Mouse (Mus musculus) bone marrow macrophage, adult 2 months (primary cell): Measurements from ENCODE around the gene Trpc4ap. TPM values are rescaled to one million over a fixed set of nuclear protein-coding genes. Genes with fewer than 3 reads are reported as not detected.

Source experiments
- H3K27ac ChIP-seq: 2 replicates; pipeline ENCODE4 v1.5.1; 2012; ENCODE audit warnings: low read depth, low read length; ENCODE audit not compliant: insufficient read depth
- H3K4me1 ChIP-seq: 2 replicates; pipeline ENCODE4 v1.6.1; 2012; ENCODE audit warnings: low read length; ENCODE audit not compliant: control insufficient read depth, insufficient read depth
- H3K4me3 ChIP-seq: 2 replicates; pipeline ENCODE4 v1.5.1; 2012; ENCODE audit warnings: mild to moderate bottlenecking, low read length, moderate library complexity; ENCODE audit not compliant: insufficient read depth
- CTCF ChIP-seq: IDR thresholded peaks from 2 replicates; pipeline ENCODE4 v1.5.1; 2012; ENCODE audit warnings: low read depth, mild to moderate bottlenecking, low read length, moderate library complexity
- POLR2A ChIP-seq: IDR thresholded peaks from 2 replicates; pipeline ENCODE4 v1.6.1; 2012; ENCODE audit warnings: mild to moderate bottlenecking, low read depth, low read length, borderline replicate concordance
- polyA plus RNA-seq: library from polyadenylated mRNA; stranded (reverse); fragments of >200 nt; gene quantifications from 2 replicates; pipeline ENCODE4 v1.2.4, GENCODE M21; 2012; ENCODE audit not compliant: missing spikeins, insufficient read depth, insufficient read length

The Trpc4ap gene
- polyA plus RNA-seq, 1 experiment, result 108 TPM

GRCm38 (mm10) chr2:155632138-155632936 is 59.8 kb downstream of the Trpc4ap start:
- Histone ChIP-seq H3K27ac (no peak overlapping the region), H3K4me1 (peaks cover 9% of the 10 kb centered on the region), H3K4me3 (no peak overlapping the region)
- TF ChIP-seq POLR2A (no peak), CTCF (no peak)

GRCm38 (mm10) chr2:155630590-155631416 is 61.4 kb downstream of the Trpc4ap start:
- TF ChIP-seq CTCF (no peak), POLR2A (no peak)
- Histone ChIP-seq H3K27ac (no peak overlapping the region), H3K4me1 (peaks cover 2% of the 10 kb centered on the region; the same call in 1 of the 2 replicates), H3K4me3 (no peak overlapping the region)

GRCm38 (mm10) chr2:155630153-155630552 is 62.0 kb downstream of the Trpc4ap start:
- Histone ChIP-seq H3K4me3 (no peak overlapping the region), H3K4me1 (peaks cover 2% of the 10 kb centered on the region; the same call in 1 of the 2 replicates), H3K27ac (no peak overlapping the region)
- TF ChIP-seq POLR2A (no peak), CTCF (no peak)

- TF ChIP-seq CTCF (no peak), POLR2A (no peak)
- no peak overlapping the region for H3K27ac ChIP-seq
- peak overlapping the region; percentile 48 for H3K4me3 ChIP-seq
- peaks cover 2% of the 10 kb centered on the region; the same call in 1 of the 2 replicates for H3K4me1 ChIP-seq
Measured at GRCm38 (mm10) chr2:155629231-155629661, 62.9 kb downstream of the Trpc4ap start.

- H3K4me1 ChIP-seq, result peaks cover 2% of the 10 kb centered on the region; the same call in 1 of the 2 replicates
- no peak overlapping the region for H3K4me3 ChIP-seq
- no peak overlapping the region for H3K27ac ChIP-seq
- TF ChIP-seq CTCF, result no peak
- TF ChIP-seq POLR2A, result no peak
Measured at GRCm38 (mm10) chr2:155628519-155628918, 63.7 kb downstream of the Trpc4ap start.

GRCm38 (mm10) chr2:155628112-155628511 is 64.1 kb downstream of the Trpc4ap start:
- TF ChIP-seq CTCF (no peak), POLR2A (no peak)
- H3K4me3 ChIP-seq, result no peak overlapping the region
- H3K4me1 ChIP-seq, result peaks cover 2% of the 10 kb centered on the region; the same call in 1 of the 2 replicates
- H3K27ac ChIP-seq, result no peak overlapping the region

- Histone ChIP-seq H3K4me3 (no peak overlapping the region), H3K27ac (no peak overlapping the region), H3K4me1 (peaks cover 2% of the 10 kb centered on the region; the same call in 1 of the 2 replicates)
- TF ChIP-seq CTCF, result peak; percentile 98
- TF ChIP-seq POLR2A, result no peak
Measured at GRCm38 (mm10) chr2:155627030-155627738, 65.0 kb downstream of the Trpc4ap start.

GRCm38 (mm10) chr2:155626277-155626676 is 65.9 kb downstream of the Trpc4ap start:
- no peak overlapping the region for H3K4me3 ChIP-seq
- H3K27ac ChIP-seq, result no peak overlapping the region
- H3K4me1 ChIP-seq, result peaks cover 2% of the 10 kb centered on the region; the same call in 1 of the 2 replicates
- no peak for TF ChIP-seq POLR2A
- TF ChIP-seq CTCF, result no peak

GRCm38 (mm10) chr2:155624730-155625129 is 67.5 kb downstream of the Trpc4ap start:
- Histone ChIP-seq H3K27ac (no peak overlapping the region), H3K4me1 (peaks cover 2% of the 10 kb centered on the region; the same call in 1 of the 2 replicates), H3K4me3 (no peak overlapping the region)
- TF ChIP-seq POLR2A (no peak), CTCF (peak; percentile 65)
